Mouse (Mus musculus): ENCODE results near the gene Lcn2.

GRCm38 (mm10) chr2:32390871-32391270 is 2.8 kb upstream of the Lcn2 start:
- TF ChIP-seq EP300 (IDR thresholded peaks at IDR 0.05; ENCODE audit: low read depth) = no peak
- TF ChIP-seq CTCF (IDR thresholded peaks at IDR 0.05; ENCODE audit: low read depth) = no peak
